8 mouse cellular contexts compared by ENCODE assay signal in the genomic region with DNA sequence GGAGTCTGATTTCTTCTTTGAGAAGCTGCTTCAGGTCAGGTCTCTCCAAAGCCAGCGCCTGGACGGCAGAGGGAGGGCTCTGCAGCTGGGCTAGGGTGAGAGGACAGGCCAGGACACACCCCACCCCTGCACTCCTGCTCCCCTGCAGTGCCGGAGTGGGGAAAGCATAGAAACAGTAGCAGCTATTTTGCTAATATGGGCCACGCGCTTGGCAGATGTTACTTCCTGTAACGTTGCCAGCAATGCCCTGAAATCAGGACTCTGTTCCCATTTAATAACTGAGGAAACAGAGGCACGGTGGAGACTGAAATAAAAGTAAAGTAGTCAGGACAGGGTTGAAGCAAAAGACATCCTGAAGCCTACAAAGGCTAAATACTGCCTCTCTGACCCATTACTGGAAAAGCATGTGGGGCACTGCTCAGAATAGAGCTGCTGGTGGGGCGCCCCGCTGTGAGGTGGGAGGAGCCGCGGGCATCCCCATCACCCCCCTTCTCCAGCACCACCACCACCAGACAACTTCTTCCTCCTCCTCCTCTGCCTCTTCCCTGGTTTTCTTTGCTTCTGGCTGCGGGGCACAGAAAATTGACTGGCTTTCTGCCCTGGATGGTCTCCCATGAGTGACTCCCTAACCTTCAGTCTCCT.
A peak's percentile ranks its signal among the peaks of the same experiment; 100 is the strongest.
DNase-seq lines count a peak whose midpoint lies in the region; ATAC-seq and TF ChIP-seq lines count a peak whose summit lies in the region.

No protein-coding gene starts in this region.

- no peak overlapping the region for H3K9ac ChIP-seq in lung, embryonic 16.5 days (ENCODE audit: low read length)
- H3K9ac ChIP-seq in forebrain, embryonic 14.5 days (ENCODE audit: low read length): no peak overlapping the region

- no peak for TF ChIP-seq POLR2A in olfactory bulb, adult 2 months (IDR thresholded peaks at IDR 0.05; ENCODE audit: insufficient read depth, low read depth, low read length)

- peaks cover 11% of the 10 kb centered on the region; the same call in 1 of the 2 replicates for H3K27me3 ChIP-seq in lung, embryonic 16.5 days (ENCODE audit: control insufficient read depth, insufficient read depth, low read depth, low read length)
- H3K27me3 ChIP-seq in forebrain, embryonic 14.5 days (replicated peaks; ENCODE audit: control insufficient read depth, insufficient read depth, low read length): 0 out of 2 replicates have a peak, but pooled peaks cover 3% of the 10 kb centered on the region

- no peak for TF ChIP-seq CTCF in olfactory bulb, adult 2 months (IDR thresholded peaks at IDR 0.05; ENCODE audit: insufficient read depth, low read depth, low read length)

- no peaks in the 10 kb centered on the region for H3K36me3 ChIP-seq in lung, embryonic 16.5 days (ENCODE audit: control insufficient read depth, insufficient read depth, low read length)
- no peaks in the 10 kb centered on the region for H3K36me3 ChIP-seq in forebrain, embryonic 14.5 days (ENCODE audit: control insufficient read depth, insufficient read depth, low read length)

- no peak overlapping the region for H3K27ac ChIP-seq in lung, embryonic 16.5 days (ENCODE audit: low read length)
- no peak overlapping the region for H3K27ac ChIP-seq in forebrain, embryonic 14.5 days (ENCODE audit: low read depth, low read length)
- peak overlapping the region; percentile 73 for H3K27ac ChIP-seq in olfactory bulb, adult 2 months (ENCODE audit: insufficient read depth, low read depth, low read length)

- H3K4me1 ChIP-seq in lung, embryonic 16.5 days (replicated peaks; ENCODE audit: control insufficient read depth, insufficient read depth, low read length): peaks cover 15% of the 10 kb centered on the region
- peaks cover 17% of the 10 kb centered on the region for H3K4me1 ChIP-seq in forebrain, embryonic 14.5 days (ENCODE audit: control insufficient read depth, insufficient read depth, low read length)
- peaks cover 25% of the 10 kb centered on the region for H3K4me1 ChIP-seq in olfactory bulb, adult 2 months (ENCODE audit: control insufficient read depth, insufficient read depth, low read length)

- H3K4me2 ChIP-seq in lung, embryonic 16.5 days (ENCODE audit: low read depth, low read length): peak overlapping the region; percentile 22
- peak overlapping the region; percentile 29 for H3K4me2 ChIP-seq in forebrain, embryonic 14.5 days (ENCODE audit: low read length)

- no peaks in the 10 kb centered on the region for H3K9me3 ChIP-seq in lung, embryonic 16.5 days (ENCODE audit: control insufficient read depth, low read length)
- no peaks in the 10 kb centered on the region for H3K9me3 ChIP-seq in forebrain, embryonic 14.5 days (replicated peaks; ENCODE audit: control insufficient read depth, low read length)

- WGBS in lung, embryonic 16.5 days: 3% methylated on average over 12 of the region's 12 CpGs
- WGBS in forebrain, embryonic 14.5 days: 4% methylated on average over 12 of the region's 12 CpGs
- 4% methylated on average over 12 of the region's 12 CpGs for WGBS in olfactory bulb, adult 2 months

- DNase-seq in adrenal gland, adult 2 months: peak; percentile 8
- DNase-seq in adrenal gland, adult 18-20 months (ENCODE audit: low spot score in 2 of 2): no peak
- DNase-seq in lung, postnatal 25 days (ENCODE audit: low spot score): no peak
- peak; percentile 58 for DNase-seq in forebrain, embryonic 14.5 days (ENCODE audit: low spot score)
- peak; percentile 15 to 43 for DNase-seq in kidney, postnatal 25 days
- no peak for DNase-seq in right cerebral cortex, postnatal 25 days

- ATAC-seq in lung, embryonic 16.5 days (ENCODE audit: low read depth): peak; percentile 52; the same call in 1 of the 2 replicates
- peak; percentile 33; the same call in 1 of the 2 replicates for ATAC-seq in forebrain, embryonic 14.5 days

- H3K4me3 ChIP-seq in lung, embryonic 16.5 days (ENCODE audit: low read length): no peak overlapping the region
- no peak overlapping the region for H3K4me3 ChIP-seq in forebrain, embryonic 14.5 days (ENCODE audit: low read depth, low read length)
- no peak overlapping the region for H3K4me3 ChIP-seq in olfactory bulb, adult 2 months (ENCODE audit: insufficient read depth, low read depth, low read length)

Comparison
In these comparisons a context has a peak if more than half of its experiments do, and no peak if none do; other contexts are left out.
1. DNase-seq: peak in adrenal gland, adult 2 months (single experiment), forebrain, embryonic 14.5 days (single experiment) and kidney, postnatal 25 days (2 of 2); none in adrenal gland, adult 18-20 months (0 of 2), lung, postnatal 25 days (single experiment) and right cerebral cortex, postnatal 25 days (single experiment).